Mouse (Mus musculus) forebrain, postnatal 0 days (tissue): ENCODE measurements around the gene Cand2. TPM values are rescaled to one million over a fixed set of nuclear protein-coding genes. Genes with fewer than 3 reads are reported as not detected.

Source experiments
- ATAC-seq: fragments of 200-750 bp; cut with Nextera tagmentation; 2 replicates; pipeline ENCODE4 v1.8.0; 2017; ENCODE audit warnings: mild to moderate bottlenecking, moderate library complexity
- DNase-seq: peaks from one replicate; pipeline ENCODE4 v3.0.0-alpha.2; 2015
- H3K27ac ChIP-seq: fragments of 300-500 bp; sonication (generic); 2 replicates; pipeline ENCODE4 v1.5.1; 2014; ENCODE audit warnings: low read depth, mild to moderate bottlenecking, antibody characterized with exemption, low read length, moderate library complexity, mixed read lengths
- H3K27me3 ChIP-seq: fragments of 300-500 bp; sonication (generic); 2 replicates; pipeline ENCODE4 v1.6.1; 2014; ENCODE audit warnings: mild to moderate bottlenecking, low read length, mixed read lengths; ENCODE audit not compliant: insufficient read depth
- H3K36me3 ChIP-seq: fragments of 300-500 bp; sonication (generic); 2 replicates; pipeline ENCODE4 v1.6.1; 2014; ENCODE audit warnings: mild to moderate bottlenecking, moderate library complexity; ENCODE audit not compliant: insufficient read depth
- H3K4me1 ChIP-seq: fragments of 300-500 bp; sonication (generic); 2 replicates; pipeline ENCODE4 v1.6.1; 2014; ENCODE audit warnings: antibody characterized with exemption; ENCODE audit not compliant: insufficient read depth
- H3K4me2 ChIP-seq: fragments of 300-500 bp; sonication (generic); 2 replicates; pipeline ENCODE4 v1.6.1; 2014; ENCODE audit warnings: low read depth, mild to moderate bottlenecking, moderate library complexity
- H3K4me3 ChIP-seq: fragments of 300-500 bp; sonication (generic); 2 replicates; pipeline ENCODE4 v1.5.1; 2014; ENCODE audit warnings: low read depth, low read length, mixed read lengths
- H3K9ac ChIP-seq: fragments of 300-500 bp; sonication (generic); 2 replicates; pipeline ENCODE4 v1.6.1; 2014; ENCODE audit warnings: mild to moderate bottlenecking
- H3K9me3 ChIP-seq: fragments of 300-500 bp; sonication (generic); 2 replicates; pipeline ENCODE4 v1.6.1; 2016; ENCODE audit warnings: low read length
- CTCF ChIP-seq: sonication (generic); IDR thresholded peaks from 2 replicates; pipeline ENCODE4 v1.5.1; 2016; ENCODE audit warnings: antibody characterized with exemption, control low read depth, low read depth
- WGBS: fragments of 180-500 bp; shearing (Covaris S2); extraction: QIAGEN DNeasy Blood & Tissue Kit; methylation state at CpG from one replicate; pipeline ENCODE4 v1.1.7; 2014; 5-methylcytosine and 5-hydroxymethylcytosine counted together
- polyA plus RNA-seq: library from polyadenylated mRNA; unstranded; fragments of >200 nt; fragmentation: Nextera tagmentation; extraction: Ambion mirVana; gene quantifications from 2 replicates; pipeline ENCODE4 v1.2.1, GENCODE M21; 2015
- total RNA-seq: library from RNA; depleted of rRNA; stranded (reverse); fragments of >200 nt; gene quantifications from 2 replicates; pipeline ENCODE4 v1.2.3, GENCODE M21; 2014

The Cand2 gene
- total and polyA plus RNA-seq, 2 experiments from 2014 or later: 4.2 to 6.6 TPM

GRCm38 (mm10) chr6:115761995-115762756 is 12.2 kb upstream of the Cand2 start, which contains the start of gene Tmem40:
TSS of gene Tmem40 (minus strand) at chr6:115762410.
- peaks cover 3% of the 10 kb centered on the region; the same call in 1 of the 2 replicates for H3K4me1 ChIP-seq
- H3K36me3 ChIP-seq: no peaks in the 10 kb centered on the region
- no peak; the same call in 1 of the 2 replicates for ATAC-seq
- H3K4me2 ChIP-seq: no peak within 1 kb of the TSS
- no peak within 1 kb of the TSS for H3K4me3 ChIP-seq
- H3K27ac ChIP-seq: no peak within 1 kb of the TSS
- no peak for DNase-seq
- H3K9ac ChIP-seq: no peak within 1 kb of the TSS
- no peaks in the 10 kb centered on the region for H3K27me3 ChIP-seq
- no peak for TF ChIP-seq CTCF
- H3K9me3 ChIP-seq: no peaks in the 10 kb centered on the region
- 3% methylated on average over 9 of the region's 9 CpGs for WGBS

GRCm38 (mm10) chr6:115764179-115764578 is 10.2 kb upstream of the Cand2 start:
- 0 out of 2 replicates have a peak overlapping the region, but pooled peaks have one; percentile 16 for H3K27ac ChIP-seq
- H3K9ac ChIP-seq: no peak overlapping the region
- no peak overlapping the region for H3K4me2 ChIP-seq
- H3K36me3 ChIP-seq: no peaks in the 10 kb centered on the region
- H3K9me3 ChIP-seq: no peaks in the 10 kb centered on the region
- peak; percentile 79 for DNase-seq
- ATAC-seq: peak; percentile 96
- 0 out of 2 replicates have a peak, but pooled peaks have one; percentile 18 for TF ChIP-seq CTCF
- 6% methylated on average over 7 of the region's 7 CpGs for WGBS
- peaks cover 3% of the 10 kb centered on the region; the same call in 1 of the 2 replicates for H3K4me1 ChIP-seq
- H3K27me3 ChIP-seq: no peaks in the 10 kb centered on the region
- H3K4me3 ChIP-seq: no peak overlapping the region

GRCm38 (mm10) chr6:115767357-115767756 is 7.0 kb upstream of the Cand2 start:
- H3K27ac ChIP-seq: no peak overlapping the region
- no peak for TF ChIP-seq CTCF
- no peak overlapping the region for H3K4me3 ChIP-seq
- DNase-seq (no peak), ATAC-seq (no peak)
- no peaks in the 10 kb centered on the region for H3K36me3 ChIP-seq
- H3K4me2 ChIP-seq: no peak overlapping the region
- H3K9ac ChIP-seq: no peak overlapping the region
- no peaks in the 10 kb centered on the region for H3K9me3 ChIP-seq
- WGBS: 62% methylated on average over 9 of the region's 9 CpGs
- peaks cover 3% of the 10 kb centered on the region; the same call in 1 of the 2 replicates for H3K4me1 ChIP-seq
- H3K27me3 ChIP-seq: no peaks in the 10 kb centered on the region

- no peak for ATAC-seq
- Histone ChIP-seq H3K9me3 (no peaks in the 10 kb centered on the region), H3K4me3 (no peak overlapping the region), H3K36me3 (no peaks in the 10 kb centered on the region), H3K27me3 (no peaks in the 10 kb centered on the region), H3K27ac (no peak overlapping the region), H3K9ac (no peak overlapping the region), H3K4me2 (no peak overlapping the region), H3K4me1 (peaks cover 3% of the 10 kb centered on the region; the same call in 1 of the 2 replicates)
- no peak for TF ChIP-seq CTCF
- WGBS: 92% methylated on average over 4 of the region's 4 CpGs
- no peak for DNase-seq
Observed at GRCm38 (mm10) chr6:115768207-115768606, 6.1 kb upstream of the Cand2 start.

- no peak overlapping the region for H3K27ac ChIP-seq
- H3K9me3 ChIP-seq: no peaks in the 10 kb centered on the region
- peaks cover 7% of the 10 kb centered on the region; the same call in 1 of the 2 replicates for H3K4me1 ChIP-seq
- TF ChIP-seq CTCF: no peak
- H3K4me3 ChIP-seq: no peak overlapping the region
- ATAC-seq (no peak), DNase-seq (no peak)
- H3K27me3 ChIP-seq: no peaks in the 10 kb centered on the region
- WGBS: 84% methylated on average over 20 of the region's 20 CpGs
- no peak overlapping the region for H3K4me2 ChIP-seq
- H3K36me3 ChIP-seq: no peaks in the 10 kb centered on the region
- H3K9ac ChIP-seq: no peak overlapping the region
Observed at GRCm38 (mm10) chr6:115770059-115770670, 4.2 kb upstream of the Cand2 start.

GRCm38 (mm10) chr6:115770852-115771251 is 3.5 kb upstream of the Cand2 start:
- Histone ChIP-seq H3K4me3 (no peak overlapping the region), H3K36me3 (no peaks in the 10 kb centered on the region), H3K4me1 (peaks cover 14% of the 10 kb centered on the region; the same call in 1 of the 2 replicates), H3K27me3 (no peaks in the 10 kb centered on the region), H3K9ac (no peak overlapping the region), H3K27ac (no peak overlapping the region), H3K9me3 (no peaks in the 10 kb centered on the region), H3K4me2 (no peak overlapping the region)
- no peak for TF ChIP-seq CTCF
- ATAC-seq (no peak), DNase-seq (no peak)
- 85% methylated on average over 4 of the region's 4 CpGs for WGBS

GRCm38 (mm10) chr6:115772201-115772600 is 2.1 kb upstream of the Cand2 start:
- Histone ChIP-seq H3K27me3 (no peaks in the 10 kb centered on the region), H3K27ac (no peak overlapping the region), H3K4me1 (peaks cover 22% of the 10 kb centered on the region; the same call in 1 of the 2 replicates), H3K36me3 (no peaks in the 10 kb centered on the region), H3K9ac (no peak overlapping the region), H3K4me3 (no peak overlapping the region), H3K9me3 (no peaks in the 10 kb centered on the region), H3K4me2 (no peak overlapping the region)
- WGBS: 84% methylated on average over 6 of the region's 6 CpGs
- no peak for DNase-seq
- ATAC-seq: no peak
- TF ChIP-seq CTCF: no peak; the same call in 1 of the 2 replicates
